Mouse (Mus musculus) ES-Bruce4 (cell line): ENCODE measurements around the gene Siva1. TPM values are rescaled to one million over a fixed set of nuclear protein-coding genes. Genes with fewer than 3 reads are reported as not detected.

Experiments used
- H3K27ac ChIP-seq: 2 replicates; pipeline ENCODE4 v1.5.1; 2012; ENCODE audit warnings: low read length, inconsistent platforms; ENCODE audit not compliant: insufficient read depth
- H3K27me3 ChIP-seq: 2 replicates; pipeline ENCODE4 v1.6.1; 2012; ENCODE audit warnings: mild to moderate bottlenecking, low read length, inconsistent platforms; ENCODE audit not compliant: control insufficient read depth, poor library complexity, insufficient read depth, severe bottlenecking
- H3K36me3 ChIP-seq: 2 replicates; pipeline ENCODE4 v1.6.1; 2012; ENCODE audit warnings: inconsistent platforms, mild to moderate bottlenecking, low read length, moderate library complexity; ENCODE audit not compliant: control insufficient read depth, poor library complexity, insufficient read depth, severe bottlenecking
- H3K4me1 ChIP-seq: one replicate; pipeline ENCODE4 v1.8.1; 2011; ENCODE audit warnings: low read length; ENCODE audit not compliant: control insufficient read depth, insufficient read depth
- H3K4me3 ChIP-seq: 2 replicates; pipeline ENCODE4 v1.5.1; 2011; ENCODE audit warnings: low read depth, mild to moderate bottlenecking, low read length
- H3K9ac ChIP-seq: 2 replicates; pipeline ENCODE4 v1.6.1; 2012; ENCODE audit warnings: low read depth, mild to moderate bottlenecking, inconsistent platforms; ENCODE audit not compliant: poor library complexity, severe bottlenecking
- H3K9me3 ChIP-seq: replicated peaks from 2 replicates; pipeline ENCODE4 v1.6.1; 2012; ENCODE audit warnings: mild to moderate bottlenecking, low read length, inconsistent platforms; ENCODE audit not compliant: control insufficient read depth, poor library complexity, insufficient read depth, severe bottlenecking
- CTCF ChIP-seq: IDR thresholded peaks from one replicate; pipeline ENCODE4 v1.8.1; 2011; ENCODE audit warnings: low read depth, low read length
- EP300 ChIP-seq: IDR thresholded peaks from 2 replicates; pipeline ENCODE4 v1.6.1; 2011; ENCODE audit warnings: low read depth, low read length; ENCODE audit not compliant: insufficient read depth
- POLR2A ChIP-seq: IDR thresholded peaks from one replicate; pipeline ENCODE4 v1.8.1; 2011; ENCODE audit warnings: low read length; ENCODE audit not compliant: insufficient read depth
- polyA plus RNA-seq: library from polyadenylated mRNA; stranded (reverse); fragments of >200 nt; gene quantifications from 2 replicates; pipeline ENCODE4 v1.2.4, GENCODE M21; 2011; ENCODE audit warnings: low read depth; ENCODE audit not compliant: missing spikeins, insufficient read depth, insufficient read length

The Siva1 gene
- polyA plus RNA-seq, 1 experiment: 103 TPM

- Histone ChIP-seq H3K9me3 (no peaks in the 10 kb centered on the region), H3K9ac (no peak overlapping the region), H3K27ac (no peak overlapping the region), H3K36me3 (peaks cover 9% of the 10 kb centered on the region; the same call in 1 of the 2 replicates), H3K4me3 (no peak overlapping the region), H3K4me1 (no peaks in the 10 kb centered on the region), H3K27me3 (no peaks in the 10 kb centered on the region)
- TF ChIP-seq CTCF (no peak), POLR2A (no peak), EP300 (no peak)
Observed at GRCm38 (mm10) chr12:112660576-112661326, 16.3 kb downstream of the Siva1 start.

GRCm38 (mm10) chr12:112661327-112661605 lies 16.8 kb downstream of the Siva1 start:
- TF ChIP-seq CTCF (no peak), POLR2A (no peak)
- no peak overlapping the region for H3K9ac ChIP-seq
- H3K4me3 ChIP-seq: no peak overlapping the region
- H3K27ac ChIP-seq: no peak overlapping the region
- H3K9me3 ChIP-seq: no peaks in the 10 kb centered on the region
- H3K36me3 ChIP-seq: peaks cover 9% of the 10 kb centered on the region; the same call in 1 of the 2 replicates
- H3K27me3 ChIP-seq: no peaks in the 10 kb centered on the region
- H3K4me1 ChIP-seq: no peaks in the 10 kb centered on the region

- no peaks in the 10 kb centered on the region for H3K9me3 ChIP-seq
- H3K27ac ChIP-seq: no peak overlapping the region
- no peak overlapping the region for H3K9ac ChIP-seq
- no peak overlapping the region for H3K4me3 ChIP-seq
- peaks cover 9% of the 10 kb centered on the region; the same call in 1 of the 2 replicates for H3K36me3 ChIP-seq
- H3K27me3 ChIP-seq: no peaks in the 10 kb centered on the region
- no peaks in the 10 kb centered on the region for H3K4me1 ChIP-seq
- no peak for TF ChIP-seq CTCF
- TF ChIP-seq POLR2A: no peak
- no peak for TF ChIP-seq EP300
Observed at GRCm38 (mm10) chr12:112661851-112662250, 17.4 kb downstream of the Siva1 start.

- no peak overlapping the region for H3K4me3 ChIP-seq
- TF ChIP-seq EP300 (no peak), CTCF (no peak), POLR2A (no peak)
- H3K9me3 ChIP-seq: no peaks in the 10 kb centered on the region
- H3K27me3 ChIP-seq: no peaks in the 10 kb centered on the region
- no peaks in the 10 kb centered on the region for H3K4me1 ChIP-seq
- H3K9ac ChIP-seq: no peak overlapping the region
- H3K27ac ChIP-seq: no peak overlapping the region
- peaks cover 4% of the 10 kb centered on the region; the same call in 1 of the 2 replicates for H3K36me3 ChIP-seq
Observed at GRCm38 (mm10) chr12:112663303-112663702, 18.8 kb downstream of the Siva1 start.

- Histone ChIP-seq H3K36me3 (peaks cover 2% of the 10 kb centered on the region; the same call in 1 of the 2 replicates), H3K9ac (no peak overlapping the region), H3K27me3 (no peaks in the 10 kb centered on the region), H3K4me3 (no peak overlapping the region), H3K9me3 (no peaks in the 10 kb centered on the region), H3K4me1 (no peaks in the 10 kb centered on the region), H3K27ac (no peak overlapping the region)
- no peak for TF ChIP-seq POLR2A
- TF ChIP-seq CTCF: no peak
- no peak for TF ChIP-seq EP300
Observed at GRCm38 (mm10) chr12:112663716-112664115, 19.2 kb downstream of the Siva1 start.

GRCm38 (mm10) chr12:112664124-112664523 lies 19.6 kb downstream of the Siva1 start:
- Histone ChIP-seq H3K4me3 (no peak overlapping the region), H3K9me3 (no peaks in the 10 kb centered on the region), H3K4me1 (no peaks in the 10 kb centered on the region), H3K9ac (no peak overlapping the region), H3K27me3 (no peaks in the 10 kb centered on the region), H3K27ac (no peak overlapping the region), H3K36me3 (no peaks in the 10 kb centered on the region; the same call in 1 of the 2 replicates)
- TF ChIP-seq POLR2A (no peak), EP300 (no peak), CTCF (no peak)
